Mouse (Mus musculus) embryonic facial prominence, embryonic 11.5 days (tissue): ENCODE results near the gene Tex36. TPM values are rescaled to one million over a fixed set of nuclear protein-coding genes. Genes with fewer than 3 reads are reported as not detected.

Experiments
- ATAC-seq: fragments of 200-750 bp; cut with Nextera tagmentation; replicated peaks from 2 replicates; pipeline ENCODE4 v1.8.0; 2017; ENCODE audit warnings: low read depth; ENCODE audit not compliant: insufficient number of reproducible peaks, low FRiP score, low TSS enrichment
- DNase-seq: peaks from one replicate; pipeline ENCODE4 v3.0.0-alpha.2; 2015; ENCODE audit warnings: low spot score
- H3K27ac ChIP-seq: fragments of 300-500 bp; sonication (generic); replicated peaks from 2 replicates; pipeline ENCODE4 v1.5.1; 2014; ENCODE audit warnings: mild to moderate bottlenecking, low read depth, low read length, control low read depth
- H3K27me3 ChIP-seq: fragments of 300-500 bp; sonication (generic); 2 replicates; pipeline ENCODE4 v1.6.1; 2014; ENCODE audit warnings: mild to moderate bottlenecking, low read length, moderate library complexity, mixed read lengths; ENCODE audit not compliant: control insufficient read depth, insufficient read depth
- H3K36me3 ChIP-seq: fragments of 300-500 bp; sonication (generic); replicated peaks from 2 replicates; pipeline ENCODE4 v1.6.1; 2014; ENCODE audit warnings: low read depth, mild to moderate bottlenecking, low read length, moderate library complexity, mixed read lengths; ENCODE audit not compliant: control insufficient read depth, insufficient read depth
- H3K4me1 ChIP-seq: fragments of 300-500 bp; sonication (generic); 2 replicates; pipeline ENCODE4 v1.6.1; 2014; ENCODE audit warnings: low read length, mixed read lengths; ENCODE audit not compliant: control insufficient read depth, insufficient read depth
- H3K4me2 ChIP-seq: fragments of 300-500 bp; sonication (generic); 2 replicates; pipeline ENCODE4 v1.6.1; 2014; ENCODE audit warnings: low read depth, mild to moderate bottlenecking, control low read depth, low read length, moderate library complexity
- H3K4me3 ChIP-seq: fragments of 300-500 bp; sonication (generic); 2 replicates; pipeline ENCODE4 v1.5.1; 2014; ENCODE audit warnings: low read depth, low read length, control low read depth
- H3K9ac ChIP-seq: fragments of 300-500 bp; sonication (generic); replicated peaks from 2 replicates; pipeline ENCODE4 v1.6.1; 2014; ENCODE audit warnings: mild to moderate bottlenecking, control low read depth, low read length
- H3K9me3 ChIP-seq: fragments of 300-500 bp; sonication (generic); replicated peaks from 2 replicates; pipeline ENCODE4 v1.6.1; 2016; ENCODE audit warnings: mild to moderate bottlenecking, low read length, inconsistent platforms, mixed read lengths; ENCODE audit not compliant: control insufficient read depth
- WGBS: fragments of 180-500 bp; shearing (Covaris S2); extraction: QIAGEN DNeasy Blood & Tissue Kit; methylation state at CpG from one replicate; pipeline ENCODE4 v1.1.7; 2014; 5-methylcytosine and 5-hydroxymethylcytosine counted together
- polyA plus RNA-seq: library from polyadenylated mRNA; unstranded; fragments of >200 nt; fragmentation: Nextera tagmentation; extraction: Ambion mirVana; gene quantifications from 2 replicates; pipeline ENCODE4 v1.2.1, GENCODE M21; 2014

Tex36 gene
- polyA plus RNA-seq, 1 experiment from 2014 or later = not detected

DNA sequence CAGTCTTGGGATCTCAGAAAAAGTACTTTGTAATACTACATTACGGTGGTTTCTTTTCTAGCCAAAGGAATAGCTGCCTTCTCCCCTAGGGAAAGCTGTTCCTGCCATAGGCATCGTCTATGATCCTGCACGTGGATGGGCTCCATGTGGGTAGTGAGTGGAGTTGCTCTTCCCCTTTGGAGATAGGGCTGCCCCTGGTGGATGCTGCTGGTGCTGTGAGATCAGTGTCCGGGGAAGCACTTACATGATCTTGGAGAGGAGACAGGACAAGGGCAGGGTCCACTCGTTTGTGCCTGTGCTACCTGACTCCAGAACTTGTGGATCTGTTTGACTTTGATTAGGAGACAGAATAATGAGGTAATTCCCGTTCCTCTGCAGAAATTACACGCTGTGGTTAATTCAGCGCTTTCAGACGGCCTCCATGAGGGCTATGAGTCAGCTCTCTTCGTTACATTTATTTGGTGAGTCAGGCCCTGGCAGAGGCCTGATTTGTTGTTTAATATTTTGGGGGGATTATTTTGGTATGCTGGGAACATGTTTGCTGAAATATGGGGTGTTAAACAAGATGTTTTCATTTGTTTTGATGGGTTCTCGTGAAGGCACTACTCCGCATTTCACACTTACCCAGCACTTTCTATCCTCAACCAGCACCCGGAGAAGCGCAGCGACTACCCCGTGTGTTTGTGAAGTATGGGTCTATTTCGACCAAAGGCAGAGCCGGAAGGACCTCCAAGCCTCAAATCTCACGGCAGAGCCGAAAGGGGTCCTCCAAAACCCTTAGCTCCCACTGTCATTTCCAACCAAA lies 22.3 kb downstream of the Tex36 start:
- no peak overlapping the region for H3K4me3 ChIP-seq
- no peak overlapping the region for H3K27ac ChIP-seq
- 82% methylated on average over 20 of the region's 20 CpGs for WGBS
- no peaks in the 10 kb centered on the region for H3K4me1 ChIP-seq
- H3K9me3 ChIP-seq = no peaks in the 10 kb centered on the region
- no peaks in the 10 kb centered on the region for H3K36me3 ChIP-seq
- no peak overlapping the region for H3K4me2 ChIP-seq
- no peak for ATAC-seq
- DNase-seq = no peak
- no peak overlapping the region for H3K9ac ChIP-seq
- H3K27me3 ChIP-seq = no peaks in the 10 kb centered on the region

DNA sequence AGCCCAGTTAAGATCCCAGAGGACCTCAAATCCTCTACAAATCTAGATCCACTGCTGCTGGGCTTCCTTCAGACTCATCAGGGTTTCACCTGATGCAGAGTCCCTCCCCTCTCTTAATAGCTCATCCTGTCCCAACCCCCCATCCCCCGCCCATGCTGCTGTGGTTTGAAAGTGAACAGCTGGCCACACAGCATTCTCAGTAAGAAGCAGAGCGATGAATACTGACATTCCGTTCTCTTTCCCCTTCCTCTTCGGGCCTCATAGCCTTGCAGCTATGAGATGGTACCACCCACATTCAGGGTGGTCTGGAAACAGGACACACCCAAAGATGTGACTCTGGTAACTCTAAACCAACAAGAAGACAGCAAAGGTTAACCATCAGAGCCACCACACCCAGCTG lies 25.1 kb downstream of the Tex36 start:
- H3K27ac ChIP-seq = no peak overlapping the region
- no peak overlapping the region for H3K4me3 ChIP-seq
- WGBS = 34% methylated on average over 4 of the region's 4 CpGs
- H3K4me2 ChIP-seq = no peak overlapping the region
- no peak overlapping the region for H3K9ac ChIP-seq
- no peaks in the 10 kb centered on the region for H3K4me1 ChIP-seq
- DNase-seq (peak; percentile 15), ATAC-seq (no peak)
- no peaks in the 10 kb centered on the region for H3K36me3 ChIP-seq
- H3K9me3 ChIP-seq = no peaks in the 10 kb centered on the region
- H3K27me3 ChIP-seq = no peaks in the 10 kb centered on the region

DNA sequence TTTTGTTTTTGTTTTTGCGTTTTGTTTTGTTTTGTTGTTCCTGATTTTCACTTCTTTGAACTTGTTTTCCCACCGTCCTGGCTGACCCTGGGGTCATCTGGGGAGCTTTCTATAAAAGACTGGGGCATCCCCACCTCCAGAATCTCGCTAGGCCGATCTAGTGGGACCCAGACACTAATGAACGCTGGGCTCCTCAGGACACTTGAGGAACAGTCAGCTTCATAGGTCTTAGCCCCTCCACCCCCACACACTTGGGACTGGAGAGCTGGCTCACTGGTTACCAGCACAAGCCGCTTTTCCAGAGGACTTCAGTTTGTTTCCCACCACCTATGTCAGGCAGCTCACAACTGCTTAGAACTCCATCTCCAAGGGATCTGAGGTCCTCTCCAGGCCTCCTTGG lies 25.7 kb downstream of the Tex36 start:
- Histone ChIP-seq H3K4me3 (no peak overlapping the region), H3K4me1 (no peaks in the 10 kb centered on the region), H3K36me3 (no peaks in the 10 kb centered on the region), H3K27me3 (no peaks in the 10 kb centered on the region), H3K9me3 (no peaks in the 10 kb centered on the region), H3K9ac (no peak overlapping the region), H3K4me2 (no peak overlapping the region), H3K27ac (no peak overlapping the region)
- no peak for ATAC-seq
- DNase-seq = no peak
- WGBS = 62% methylated on average over 6 of the region's 6 CpGs

DNA sequence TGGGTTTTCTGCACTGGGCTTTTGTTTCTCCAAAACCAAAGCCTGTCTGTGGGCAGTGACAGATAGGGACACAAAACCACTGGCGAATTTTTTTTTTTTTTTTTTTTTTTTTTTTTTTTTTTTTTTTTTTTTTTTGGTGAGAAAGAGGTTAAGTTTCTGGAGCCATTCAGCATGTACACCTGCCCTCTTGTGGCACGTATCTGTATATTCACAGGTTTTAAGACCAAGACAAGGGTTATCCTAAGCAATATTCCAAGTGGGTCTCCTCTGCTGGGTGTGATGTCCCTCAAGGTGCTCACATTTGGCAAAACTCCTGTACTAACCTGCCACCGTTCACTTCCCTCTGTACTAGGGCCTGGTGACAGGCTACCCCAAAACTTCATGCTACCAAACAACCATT lies 30.0 kb downstream of the Tex36 start:
- ATAC-seq (no peak), DNase-seq (peak; percentile 67)
- Histone ChIP-seq H3K9me3 (no peaks in the 10 kb centered on the region), H3K4me3 (no peak overlapping the region), H3K27ac (no peak overlapping the region), H3K9ac (no peak overlapping the region), H3K4me2 (no peak overlapping the region), H3K36me3 (no peaks in the 10 kb centered on the region), H3K27me3 (no peaks in the 10 kb centered on the region), H3K4me1 (no peaks in the 10 kb centered on the region)
- 39% methylated on average over 3 of the region's 3 CpGs for WGBS

DNA sequence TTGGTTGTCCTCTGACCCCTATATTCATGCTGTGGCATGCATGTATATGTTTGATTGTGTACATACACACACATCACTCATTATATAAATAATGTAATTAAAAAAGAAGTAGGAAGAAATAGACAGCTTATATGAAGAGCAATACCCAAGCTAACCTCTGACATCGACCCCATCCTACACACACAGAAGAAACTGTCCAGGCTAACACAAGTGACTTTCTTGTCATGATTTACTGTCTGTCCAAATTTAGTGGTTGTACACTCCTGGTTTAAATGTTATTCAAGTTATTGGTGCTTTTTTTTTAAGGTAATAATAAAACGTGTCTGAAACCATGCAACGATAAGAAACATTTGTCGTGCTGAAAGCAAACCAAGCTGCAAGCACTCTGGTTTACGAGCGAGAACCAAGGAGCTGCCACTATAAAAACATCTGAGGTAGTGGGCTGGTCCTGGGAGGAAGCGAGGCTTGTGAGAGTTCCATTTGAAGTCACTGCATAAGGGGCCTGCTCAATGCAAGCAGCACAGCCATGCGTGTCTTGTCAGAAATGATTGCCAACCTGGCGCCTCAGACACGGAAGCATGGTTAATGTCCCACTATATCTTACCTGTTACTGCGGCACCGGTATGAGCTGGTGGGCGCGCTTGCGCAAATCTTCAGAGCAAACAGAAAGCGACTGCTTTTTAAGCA lies 32.6 kb downstream of the Tex36 start:
- Histone ChIP-seq H3K4me1 (no peaks in the 10 kb centered on the region), H3K27me3 (no peaks in the 10 kb centered on the region), H3K27ac (no peak overlapping the region), H3K4me2 (no peak overlapping the region), H3K36me3 (no peaks in the 10 kb centered on the region), H3K9ac (no peak overlapping the region), H3K4me3 (no peak overlapping the region), H3K9me3 (no peaks in the 10 kb centered on the region)
- ATAC-seq (no peak), DNase-seq (no peak)
- WGBS = 88% methylated on average over 16 of the region's 16 CpGs

DNA sequence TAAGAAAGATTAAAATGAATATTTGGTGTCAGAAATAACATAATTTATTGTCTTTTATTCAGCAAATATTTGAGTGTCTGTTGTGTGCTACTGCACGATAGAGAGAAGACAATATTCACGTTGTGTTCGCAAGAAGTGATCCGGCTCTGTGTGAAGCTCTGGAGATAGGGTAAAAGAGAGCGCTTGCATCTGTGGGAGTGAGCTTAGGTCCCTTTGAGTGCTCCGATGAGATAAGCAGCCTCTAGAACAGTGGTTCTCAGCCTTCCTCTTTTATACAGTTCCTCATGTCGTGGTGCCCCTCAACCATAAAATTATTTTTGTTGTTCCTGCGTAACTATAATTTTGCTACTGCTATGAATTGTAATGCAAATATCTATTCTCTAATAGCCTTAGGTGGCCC lies 37.4 kb downstream of the Tex36 start:
- Histone ChIP-seq H3K4me3 (no peak overlapping the region), H3K27ac (no peak overlapping the region), H3K4me2 (no peak overlapping the region), H3K27me3 (no peaks in the 10 kb centered on the region), H3K4me1 (no peaks in the 10 kb centered on the region), H3K9ac (no peak overlapping the region), H3K36me3 (no peaks in the 10 kb centered on the region), H3K9me3 (no peaks in the 10 kb centered on the region)
- 91% methylated on average over 8 of the region's 8 CpGs for WGBS
- ATAC-seq = no peak
- no peak for DNase-seq

DNA sequence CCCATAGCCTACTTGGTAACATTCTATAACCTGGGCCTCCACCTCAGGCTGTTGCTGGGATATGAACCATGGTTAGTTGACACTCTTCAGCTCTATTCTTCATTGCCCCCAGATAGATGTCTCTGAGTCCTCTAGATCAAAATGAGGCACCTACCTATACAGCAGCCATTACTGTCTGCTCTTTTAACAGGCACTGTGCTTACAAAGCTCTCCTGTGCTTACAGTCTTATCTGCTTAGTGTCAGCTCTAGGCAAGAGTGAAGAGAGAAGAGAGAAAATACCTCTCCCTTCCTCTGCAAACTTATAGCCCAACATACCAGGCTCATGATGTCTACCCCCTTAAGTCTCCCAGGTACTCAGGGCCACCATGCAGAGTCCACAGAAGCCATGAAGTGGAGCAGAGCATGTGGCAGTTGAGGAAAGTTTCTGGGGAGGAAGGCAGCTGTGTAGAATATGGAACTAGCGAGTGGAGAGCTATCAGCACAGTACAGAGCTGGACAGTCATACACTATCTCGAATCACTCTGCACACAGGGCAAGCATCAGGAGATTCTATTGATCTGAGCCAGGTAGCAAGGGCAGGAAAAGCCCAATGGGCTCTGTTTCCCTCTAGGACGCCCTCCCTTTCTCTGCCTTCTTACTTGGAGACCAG lies 38.7 kb downstream of the Tex36 start:
- Histone ChIP-seq H3K27ac (no peak overlapping the region), H3K4me1 (no peaks in the 10 kb centered on the region), H3K36me3 (no peaks in the 10 kb centered on the region), H3K9ac (no peak overlapping the region), H3K4me3 (no peak overlapping the region), H3K4me2 (no peak overlapping the region), H3K9me3 (no peaks in the 10 kb centered on the region), H3K27me3 (no peaks in the 10 kb centered on the region)
- ATAC-seq (no peak), DNase-seq (no peak)
- WGBS = 82% methylated on average over 3 of the region's 3 CpGs
